Mouse (Mus musculus) erythroblast, embryonic 14.5 days (primary cell): ENCODE results near the gene Exosc10. TPM values are rescaled to one million over a fixed set of nuclear protein-coding genes. Genes with fewer than 3 reads are reported as not detected.

Experiments used
- H3K27me3 ChIP-seq: 2 replicates; pipeline ENCODE4 v1.6.1; 2012; ENCODE audit warnings: inconsistent platforms; ENCODE audit not compliant: control insufficient read depth
- H3K36me3 ChIP-seq: 2 replicates; pipeline ENCODE4 v1.6.1; 2012; ENCODE audit warnings: mild to moderate bottlenecking, inconsistent platforms; ENCODE audit not compliant: control insufficient read depth
- H3K4me1 ChIP-seq: 2 replicates; pipeline ENCODE4 v1.6.1; 2012; ENCODE audit warnings: inconsistent platforms; ENCODE audit not compliant: control insufficient read depth
- H3K4me3 ChIP-seq: replicated peaks from 2 replicates; pipeline ENCODE3; 2012; ENCODE audit warnings: moderate library complexity, mild to moderate bottlenecking, inconsistent platforms
- H3K9me3 ChIP-seq: 2 replicates; pipeline ENCODE4 v1.6.1; 2012; ENCODE audit warnings: low read length, inconsistent platforms, mixed read lengths; ENCODE audit not compliant: control insufficient read depth
- GATA1 ChIP-seq: IDR thresholded peaks from 2 replicates; pipeline ENCODE4 v1.6.1; 2012; ENCODE audit warnings: low read length, inconsistent platforms, mixed read lengths
- TAL1 ChIP-seq: IDR thresholded peaks from 3 replicates; pipeline ENCODE4 v1.6.1; 2012; ENCODE audit warnings: low read length, inconsistent platforms, mixed read lengths
- polyA plus RNA-seq: library from polyadenylated mRNA; stranded (reverse); fragments of >175 nt; gene quantifications from 2 replicates; pipeline ENCODE4 v1.2.3, GENCODE M21; 2012

Exosc10 gene
- polyA plus RNA-seq, 1 experiment = 3.1 TPM

GRCm38 (mm10) chr4:148527158-148527910, 30.9 kb upstream of the Exosc10 start:
- TF ChIP-seq TAL1 = no peak
- TF ChIP-seq GATA1 = no peak
- H3K9me3 ChIP-seq = no peaks in the 10 kb centered on the region
- H3K27me3 ChIP-seq = no peaks in the 10 kb centered on the region
- H3K4me3 ChIP-seq = no peak overlapping the region
- no peaks in the 10 kb centered on the region for H3K4me1 ChIP-seq
- H3K36me3 ChIP-seq = peaks cover 77% of the 10 kb centered on the region

GRCm38 (mm10) chr4:148530351-148530750, 27.9 kb upstream of the Exosc10 start:
- no peak for TF ChIP-seq GATA1
- H3K27me3 ChIP-seq = no peaks in the 10 kb centered on the region
- peaks cover 82% of the 10 kb centered on the region for H3K36me3 ChIP-seq
- no peak overlapping the region for H3K4me3 ChIP-seq
- H3K9me3 ChIP-seq = no peaks in the 10 kb centered on the region
- H3K4me1 ChIP-seq = no peaks in the 10 kb centered on the region

GRCm38 (mm10) chr4:148530778-148531177, 27.5 kb upstream of the Exosc10 start:
- H3K27me3 ChIP-seq = no peaks in the 10 kb centered on the region
- H3K4me3 ChIP-seq = no peak overlapping the region
- TF ChIP-seq TAL1 = no peak
- TF ChIP-seq GATA1 = no peak
- H3K9me3 ChIP-seq = no peaks in the 10 kb centered on the region
- no peaks in the 10 kb centered on the region for H3K4me1 ChIP-seq
- H3K36me3 ChIP-seq = peaks cover 81% of the 10 kb centered on the region

- peaks cover 81% of the 10 kb centered on the region for H3K36me3 ChIP-seq
- no peak for TF ChIP-seq GATA1
- TF ChIP-seq TAL1 = no peak
Observed at GRCm38 (mm10) chr4:148531341-148531740, 26.9 kb upstream of the Exosc10 start.

GRCm38 (mm10) chr4:148532516-148532915, 25.7 kb upstream of the Exosc10 start:
- Histone ChIP-seq H3K4me1 (no peaks in the 10 kb centered on the region), H3K36me3 (peaks cover 81% of the 10 kb centered on the region), H3K9me3 (no peaks in the 10 kb centered on the region), H3K27me3 (no peaks in the 10 kb centered on the region), H3K4me3 (no peak overlapping the region)
- TF ChIP-seq TAL1 = no peak
- no peak for TF ChIP-seq GATA1

More at GRCm38 (mm10) chr4:148531341-148531740, 26.9 kb upstream of the Exosc10 start:
- H3K4me3 ChIP-seq = no peak overlapping the region
- H3K9me3 ChIP-seq = no peaks in the 10 kb centered on the region
- no peaks in the 10 kb centered on the region for H3K27me3 ChIP-seq
- H3K4me1 ChIP-seq = no peaks in the 10 kb centered on the region

- peaks cover 85% of the 10 kb centered on the region for H3K36me3 ChIP-seq
- TF ChIP-seq TAL1 (no peak), GATA1 (no peak)
- H3K9me3 ChIP-seq = no peaks in the 10 kb centered on the region
- no peaks in the 10 kb centered on the region for H3K4me1 ChIP-seq
- no peaks in the 10 kb centered on the region for H3K27me3 ChIP-seq
- H3K4me3 ChIP-seq = no peak overlapping the region
Observed at GRCm38 (mm10) chr4:148533613-148534328, 24.5 kb upstream of the Exosc10 start.

GRCm38 (mm10) chr4:148535876-148536275, 22.4 kb upstream of the Exosc10 start:
- Histone ChIP-seq H3K9me3 (no peaks in the 10 kb centered on the region), H3K4me1 (no peaks in the 10 kb centered on the region), H3K27me3 (no peaks in the 10 kb centered on the region), H3K4me3 (no peak overlapping the region), H3K36me3 (peaks cover 88% of the 10 kb centered on the region)
- TF ChIP-seq TAL1 = no peak
- no peak for TF ChIP-seq GATA1

- H3K4me1 ChIP-seq = no peaks in the 10 kb centered on the region
- H3K4me3 ChIP-seq = no peak overlapping the region
- H3K9me3 ChIP-seq = no peaks in the 10 kb centered on the region
- no peak for TF ChIP-seq TAL1
- no peak for TF ChIP-seq GATA1
- no peaks in the 10 kb centered on the region for H3K27me3 ChIP-seq
- H3K36me3 ChIP-seq = peaks cover 80% of the 10 kb centered on the region
Observed at GRCm38 (mm10) chr4:148549106-148549505, 9.1 kb upstream of the Exosc10 start.

- H3K36me3 ChIP-seq = peaks cover 67% of the 10 kb centered on the region
- TF ChIP-seq GATA1 = no peak
- TF ChIP-seq TAL1 = no peak
Observed at GRCm38 (mm10) chr4:148557766-148558165, 463 bp upstream of the Exosc10 start.

More at GRCm38 (mm10) chr4:148557766-148558165, 463 bp upstream of the Exosc10 start:
- Histone ChIP-seq H3K4me1 (peaks cover 24% of the 10 kb centered on the region), H3K27me3 (no peaks in the 10 kb centered on the region), H3K4me3 (peak overlapping the region; percentile 76), H3K9me3 (no peaks in the 10 kb centered on the region)
